Mouse (Mus musculus): ENCODE measurements around the gene 1810065E05Rik. TPM values are rescaled to one million over a fixed set of nuclear protein-coding genes. Genes with fewer than 3 reads are reported as not detected.

Gene 1810065E05Rik
- polyA plus RNA-seq, 1 experiment from 2014 or later: not detected

DNA sequence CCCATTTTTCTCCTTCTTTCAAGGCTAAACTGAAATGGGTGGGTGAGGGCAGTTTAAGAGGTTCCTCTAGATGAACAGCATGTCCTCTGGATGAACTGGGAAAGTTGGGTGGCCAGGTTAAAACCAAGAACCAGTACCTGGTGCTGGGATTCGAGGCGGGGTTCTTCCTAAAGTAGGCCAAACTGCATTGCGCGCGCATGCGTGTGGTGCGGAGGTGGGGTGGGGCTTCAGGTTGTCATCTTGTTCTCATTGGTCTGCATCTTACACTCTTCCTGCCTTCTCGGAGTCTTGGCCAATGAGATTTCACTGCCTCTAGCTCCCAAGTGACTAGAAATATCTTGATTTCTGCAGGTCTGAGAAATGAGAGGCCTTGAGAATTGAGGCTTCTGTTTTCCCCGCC lies 31.8 kb downstream of the 1810065E05Rik start, which contains the start of gene Lypd9:
Gene Lypd9 (minus strand): TSS at position 165 of the 400 bp plus-strand sequence.
- H3K36me3 ChIP-seq: no peaks in the 10 kb centered on the region
- 97% methylated on average over 9 of the region's 9 CpGs for WGBS
- peaks cover 7% of the 10 kb centered on the region; the same call in 1 of the 2 replicates for H3K9me3 ChIP-seq
- H3K4me2 ChIP-seq: no peak within 1 kb of the TSS
- H3K4me3 ChIP-seq: no peak within 1 kb of the TSS
- no peaks in the 10 kb centered on the region for H3K27me3 ChIP-seq
- no peak within 1 kb of the TSS for H3K27ac ChIP-seq (replicated peaks)
- ATAC-seq (ENCODE audit: low read depth): no peak
- H3K4me1 ChIP-seq (replicated peaks): no peaks in the 10 kb centered on the region
- no peak within 1 kb of the TSS for H3K9ac ChIP-seq

DNA sequence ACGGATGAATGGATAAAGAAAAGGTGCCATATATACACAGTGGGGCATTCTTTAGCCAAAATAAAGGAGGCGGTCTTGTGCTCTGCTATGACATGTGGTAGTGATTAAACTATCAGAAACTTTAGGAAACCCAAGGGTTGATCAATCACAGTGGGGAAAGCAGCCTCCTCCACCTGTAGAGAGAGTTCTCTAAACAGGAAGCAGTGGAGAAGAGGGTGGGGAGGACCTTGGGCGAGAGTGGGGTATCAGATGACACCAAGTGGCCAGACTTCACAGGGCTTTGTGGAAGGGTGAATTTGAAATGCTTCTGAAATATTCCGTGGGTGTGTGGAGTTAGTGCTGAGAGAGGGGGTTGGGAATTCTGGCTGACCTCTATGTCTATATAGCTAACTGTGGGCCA lies 32.7 kb downstream of the 1810065E05Rik start:
- Histone ChIP-seq H3K4me1 (replicated peaks) (no peaks in the 10 kb centered on the region), H3K27ac (replicated peaks) (no peak overlapping the region), H3K27me3 (no peaks in the 10 kb centered on the region), H3K9ac (no peak overlapping the region), H3K4me2 (no peak overlapping the region), H3K9me3 (peaks cover 3% of the 10 kb centered on the region; the same call in 1 of the 2 replicates), H3K4me3 (no peak overlapping the region), H3K36me3 (no peaks in the 10 kb centered on the region)
- no peak for ATAC-seq (ENCODE audit: low read depth)
- 67% methylated on average over 4 of the region's 4 CpGs for WGBS

DNA sequence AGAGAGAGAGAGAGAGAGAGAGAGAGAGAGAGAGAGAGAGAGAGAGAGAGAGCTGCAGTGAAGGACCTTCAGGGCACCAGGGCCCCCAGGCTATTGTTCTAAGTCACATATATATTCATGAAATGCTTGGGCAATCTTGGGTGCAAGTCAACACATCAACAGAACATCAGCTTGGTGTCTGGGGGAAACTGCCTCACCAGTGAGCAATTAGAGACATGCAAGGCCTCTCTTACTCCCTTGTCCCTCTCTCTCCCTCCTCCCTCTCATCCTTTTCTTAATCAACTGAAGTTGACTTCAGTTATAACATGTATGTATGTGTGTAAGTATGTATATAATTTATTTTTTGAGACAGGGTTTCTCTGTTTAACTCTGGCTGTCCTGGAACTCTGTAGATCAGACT lies 41.3 kb downstream of the 1810065E05Rik start, which contains the start of gene Olfr30:
Gene Olfr30 (minus strand): TSS at position 101 of the 400 bp plus-strand sequence.
- H3K4me2 ChIP-seq: no peak within 1 kb of the TSS
- H3K9me3 ChIP-seq: no peaks in the 10 kb centered on the region
- H3K9ac ChIP-seq: no peak within 1 kb of the TSS
- ATAC-seq (ENCODE audit: low read depth): no peak
- H3K27ac ChIP-seq (replicated peaks): no peak within 1 kb of the TSS
- H3K36me3 ChIP-seq: no peaks in the 10 kb centered on the region
- H3K27me3 ChIP-seq: no peaks in the 10 kb centered on the region
- no peaks in the 10 kb centered on the region for H3K4me1 ChIP-seq (replicated peaks)
- no peak within 1 kb of the TSS for H3K4me3 ChIP-seq

Other genes with a start within 250 kb of the 1810065E05Rik start
- gene Mrpl22, start 249.4 kb upstream of the 1810065E05Rik start, polyA plus RNA-seq (2015; fragmentation: Nextera tagmentation; extraction: Ambion mirVana): 111 and 127 TPM in 2 replicates
- gene Igtp, start 221.6 kb upstream of the 1810065E05Rik start, polyA plus RNA-seq (2015; fragmentation: Nextera tagmentation; extraction: Ambion mirVana): 1.5 and 2.2 TPM in 2 replicates
- gene Irgm2, start 221.5 kb upstream of the 1810065E05Rik start, polyA plus RNA-seq (2015; fragmentation: Nextera tagmentation; extraction: Ambion mirVana): 0.95 and 0.98 TPM in 2 replicates
- gene 4930438A08Rik, start 146.3 kb upstream of the 1810065E05Rik start, polyA plus RNA-seq (2015; fragmentation: Nextera tagmentation; extraction: Ambion mirVana): not detected in 2 replicates
- 25.6 and 26.9 TPM in 2 replicates for gene Zfp692, start 114.0 kb upstream of the 1810065E05Rik start, polyA plus RNA-seq (2015; fragmentation: Nextera tagmentation; extraction: Ambion mirVana)
- 35.5 and 39.5 TPM in 2 replicates for gene Zfp672, start 90.8 kb upstream of the 1810065E05Rik start, polyA plus RNA-seq (2015; fragmentation: Nextera tagmentation; extraction: Ambion mirVana)
- gene Sh3bp5l, start 90.4 kb upstream of the 1810065E05Rik start, polyA plus RNA-seq (2015; fragmentation: Nextera tagmentation; extraction: Ambion mirVana): 46.2 and 47.4 TPM in 2 replicates
- gene Lypd8, start 42.1 kb upstream of the 1810065E05Rik start, polyA plus RNA-seq (2015; fragmentation: Nextera tagmentation; extraction: Ambion mirVana): not detected in 2 replicates
- gene Gm12253, start 11.4 kb downstream of the 1810065E05Rik start, polyA plus RNA-seq (2015; fragmentation: Nextera tagmentation; extraction: Ambion mirVana): not detected in 2 replicates
- gene Lypd9, start 31.8 kb downstream of the 1810065E05Rik start, polyA plus RNA-seq (2015; fragmentation: Nextera tagmentation; extraction: Ambion mirVana): not detected in 2 replicates
- not detected in 2 replicates for gene Olfr30, start 41.2 kb downstream of the 1810065E05Rik start, polyA plus RNA-seq (2015; fragmentation: Nextera tagmentation; extraction: Ambion mirVana)
- gene Olfr332, start 71.4 kb downstream of the 1810065E05Rik start, polyA plus RNA-seq (2015; fragmentation: Nextera tagmentation; extraction: Ambion mirVana): not detected in 2 replicates
- not detected in 2 replicates for gene Olfr331, start 81.5 kb downstream of the 1810065E05Rik start, polyA plus RNA-seq (2015; fragmentation: Nextera tagmentation; extraction: Ambion mirVana)
- not detected in 2 replicates for gene Olfr330, start 113.7 kb downstream of the 1810065E05Rik start, polyA plus RNA-seq (2015; fragmentation: Nextera tagmentation; extraction: Ambion mirVana)
- gene Olfr329-ps, start 125.3 kb downstream of the 1810065E05Rik start, polyA plus RNA-seq (2015; fragmentation: Nextera tagmentation; extraction: Ambion mirVana): not detected in 2 replicates
- gene Olfr328, start 134.5 kb downstream of the 1810065E05Rik start, polyA plus RNA-seq (2015; fragmentation: Nextera tagmentation; extraction: Ambion mirVana): not detected in 2 replicates
- gene Olfr224, start 149.4 kb downstream of the 1810065E05Rik start, polyA plus RNA-seq (2015; fragmentation: Nextera tagmentation; extraction: Ambion mirVana): 0.14 TPM in 1 of 2 replicates, not detected in the other
- gene Olfr325, start 156.6 kb downstream of the 1810065E05Rik start, polyA plus RNA-seq (2015; fragmentation: Nextera tagmentation; extraction: Ambion mirVana): not detected in 2 replicates
- gene Olfr324, start 174.0 kb downstream of the 1810065E05Rik start, polyA plus RNA-seq (2015; fragmentation: Nextera tagmentation; extraction: Ambion mirVana): 0.08 TPM in 1 of 2 replicates, not detected in the other
- gene 2210407C18Rik, start 195.0 kb downstream of the 1810065E05Rik start, polyA plus RNA-seq (2015; fragmentation: Nextera tagmentation; extraction: Ambion mirVana): not detected in 2 replicates
- not detected in 2 replicates for gene Olfr323, start 209.4 kb downstream of the 1810065E05Rik start, polyA plus RNA-seq (2015; fragmentation: Nextera tagmentation; extraction: Ambion mirVana)
- gene Trim58, start 219.4 kb downstream of the 1810065E05Rik start, polyA plus RNA-seq (2015; fragmentation: Nextera tagmentation; extraction: Ambion mirVana): 0.11 and 0.22 TPM in 2 replicates
- gene Olfr322, start 237.7 kb downstream of the 1810065E05Rik start, polyA plus RNA-seq (2015; fragmentation: Nextera tagmentation; extraction: Ambion mirVana): 0.07 TPM in 1 of 2 replicates, not detected in the other